Mouse (Mus musculus) myocyte (in vitro differentiated cells): Measurements from ENCODE around the gene Six5.

Source experiments
- E2F4 ChIP-seq: IDR thresholded peaks from one replicate; pipeline ENCODE4 v1.6.1; 2011; ENCODE audit warnings: mild to moderate bottlenecking, control low read depth, moderate library complexity; ENCODE audit not compliant: insufficient read depth
- MYOG ChIP-seq, 3 experiments: IDR thresholded peaks; one replicate each; pipeline ENCODE4 v1.6.1; 2011; ENCODE audit warnings: control low read depth in 2 of 3, low read depth in 2 of 3, mild to moderate bottlenecking in 2 of 3; ENCODE audit not compliant: insufficient read length in 2 of 3, control insufficient read depth in 1 of 3, insufficient read depth in 1 of 3
- POLR2A ChIP-seq: IDR thresholded peaks from one replicate; pipeline ENCODE4 v1.6.1; 2011; ENCODE audit warnings: low read depth, mild to moderate bottlenecking, control low read depth, moderate library complexity; ENCODE audit not compliant: insufficient read length
- TCF12 ChIP-seq: IDR thresholded peaks from one replicate; pipeline ENCODE4 v1.6.1; 2011; ENCODE audit warnings: mild to moderate bottlenecking, control low read depth; ENCODE audit not compliant: poor library complexity, insufficient read depth, severe bottlenecking

- no peak for TF ChIP-seq TCF12
- no peak for TF ChIP-seq POLR2A
- TF ChIP-seq E2F4, result no peak
- TF ChIP-seq MYOG (IDR thresholded peaks at IDR 0.05; ENCODE audit: control insufficient read depth in 1 of 3, insufficient read depth in 1 of 3, insufficient read length in 2 of 3, low read depth in 2 of 3), result no peak
Observed at GRCm38 (mm10) chr7:19119083-19119482, 24.7 kb downstream of the Six5 start.
